Mouse (Mus musculus): ENCODE results near the gene Golga3.

The Golga3 gene

GRCm38 (mm10) chr5:110232346-110232745, 55.8 kb downstream of the Golga3 start:
- DNase-seq = no peak

GRCm38 (mm10) chr5:110244091-110244490, 67.6 kb downstream of the Golga3 start:
- no peak for DNase-seq

GRCm38 (mm10) chr5:110266941-110267340, 90.4 kb downstream of the Golga3 start:
- no peak for DNase-seq

- DNase-seq = peak; percentile 86
Measured at GRCm38 (mm10) chr5:110269141-110270101, 92.9 kb downstream of the Golga3 start, which contains the start of gene Pgam5. Gene Pgam5, minus strand, starts transcription at chr5:110269913.

- DNase-seq = no peak
Measured at GRCm38 (mm10) chr5:110270242-110270641, 93.7 kb downstream of the Golga3 start.

- no peak for DNase-seq
Measured at GRCm38 (mm10) chr5:110274147-110274546, 97.6 kb downstream of the Golga3 start.

- no peak for DNase-seq
Measured at GRCm38 (mm10) chr5:110274846-110275245, 98.3 kb downstream of the Golga3 start.

Data from right cerebral cortex, postnatal 25 days (tissue).